Mouse (Mus musculus) bone marrow macrophage, adult 2 months (primary cell): Measurements from ENCODE around the gene Olfr316. TPM values are rescaled to one million over a fixed set of nuclear protein-coding genes. Genes with fewer than 3 reads are reported as not detected.

Experiments used
- H3K27ac ChIP-seq: 2 replicates; pipeline ENCODE4 v1.5.1; 2012; ENCODE audit warnings: low read depth, low read length; ENCODE audit not compliant: insufficient read depth
- H3K4me1 ChIP-seq: 2 replicates; pipeline ENCODE4 v1.6.1; 2012; ENCODE audit warnings: low read length; ENCODE audit not compliant: control insufficient read depth, insufficient read depth
- H3K4me3 ChIP-seq: 2 replicates; pipeline ENCODE4 v1.5.1; 2012; ENCODE audit warnings: mild to moderate bottlenecking, low read length, moderate library complexity; ENCODE audit not compliant: insufficient read depth
- CTCF ChIP-seq: IDR thresholded peaks from 2 replicates; pipeline ENCODE4 v1.5.1; 2012; ENCODE audit warnings: low read depth, mild to moderate bottlenecking, low read length, moderate library complexity
- POLR2A ChIP-seq: IDR thresholded peaks from 2 replicates; pipeline ENCODE4 v1.6.1; 2012; ENCODE audit warnings: mild to moderate bottlenecking, low read depth, low read length, borderline replicate concordance
- polyA plus RNA-seq: library from polyadenylated mRNA; stranded (reverse); fragments of >200 nt; gene quantifications from 2 replicates; pipeline ENCODE4 v1.2.4, GENCODE M21; 2012; ENCODE audit not compliant: missing spikeins, insufficient read depth, insufficient read length

Gene Olfr316
- polyA plus RNA-seq, 1 experiment: not detected

DNA sequence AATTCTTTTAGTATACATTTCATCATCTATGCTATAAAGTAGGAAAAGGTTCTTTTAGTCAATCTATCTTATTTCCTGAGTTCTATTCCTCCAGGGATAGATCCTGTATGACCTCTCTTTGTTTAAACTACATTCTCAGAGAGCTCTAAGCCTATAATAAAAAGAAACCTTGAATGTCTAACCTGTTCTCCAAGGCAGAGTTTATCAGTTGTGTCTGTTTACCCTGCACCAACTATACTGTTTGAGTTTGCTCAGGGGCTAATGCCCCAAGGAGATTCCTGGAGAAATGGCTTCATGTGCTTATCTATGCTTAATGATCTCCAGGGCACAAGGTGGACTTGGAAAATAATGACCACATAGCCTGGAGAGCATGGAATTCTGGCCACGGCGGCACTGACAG is 51.9 kb downstream of the Olfr316 start:
- H3K4me1 ChIP-seq: no peaks in the 10 kb centered on the region
- no peak overlapping the region for H3K4me3 ChIP-seq
- TF ChIP-seq POLR2A (no peak), CTCF (no peak)
- no peak overlapping the region for H3K27ac ChIP-seq

Other genes with a start within 250 kb of the Olfr316 start
- gene Olfr330, start 217.9 kb upstream of the Olfr316 start, polyA plus RNA-seq: not detected in 2 replicates
- gene Olfr329-ps, start 206.3 kb upstream of the Olfr316 start, polyA plus RNA-seq: not detected in 2 replicates
- gene Olfr328, start 197.1 kb upstream of the Olfr316 start, polyA plus RNA-seq: not detected in 2 replicates
- gene Olfr224, start 182.2 kb upstream of the Olfr316 start, polyA plus RNA-seq: not detected in 2 replicates
- not detected in 2 replicates for gene Olfr325, start 175.0 kb upstream of the Olfr316 start, polyA plus RNA-seq
- gene Olfr324, start 157.6 kb upstream of the Olfr316 start, polyA plus RNA-seq: not detected in 2 replicates
- not detected in 2 replicates for gene 2210407C18Rik, start 136.7 kb upstream of the Olfr316 start, polyA plus RNA-seq
- gene Olfr323, start 122.2 kb upstream of the Olfr316 start, polyA plus RNA-seq: not detected in 2 replicates
- not detected in 2 replicates for gene Trim58, start 112.3 kb upstream of the Olfr316 start, polyA plus RNA-seq
- gene Olfr322, start 94.0 kb upstream of the Olfr316 start, polyA plus RNA-seq: not detected in 2 replicates
- not detected in 2 replicates for gene Olfr320, start 71.6 kb upstream of the Olfr316 start, polyA plus RNA-seq
- gene Olfr319, start 53.6 kb upstream of the Olfr316 start, polyA plus RNA-seq: not detected in 2 replicates
- gene Olfr318, start 28.7 kb upstream of the Olfr316 start, polyA plus RNA-seq: not detected in 2 replicates
- gene Olfr317, start 13.5 kb upstream of the Olfr316 start, polyA plus RNA-seq: not detected in 2 replicates
- gene Olfr315, start 20.5 kb downstream of the Olfr316 start, polyA plus RNA-seq: not detected in 2 replicates
- gene Olfr314, start 30.2 kb downstream of the Olfr316 start, polyA plus RNA-seq: not detected in 2 replicates
- gene Fam183b, start 49.2 kb downstream of the Olfr316 start, polyA plus RNA-seq: not detected in 2 replicates
- not detected in 2 replicates for gene Olfr313, start 62.3 kb downstream of the Olfr316 start, polyA plus RNA-seq
- gene Olfr312, start 76.5 kb downstream of the Olfr316 start, polyA plus RNA-seq: not detected in 2 replicates
- gene Olfr311, start 86.5 kb downstream of the Olfr316 start, polyA plus RNA-seq: not detected in 2 replicates
- 3.8 and 5.3 TPM in 2 replicates for gene Gm12258, start 94.4 kb downstream of the Olfr316 start, polyA plus RNA-seq
- gene 2810021J22Rik, start 114.5 kb downstream of the Olfr316 start, polyA plus RNA-seq: 3.6 and 4.5 TPM in 2 replicates
- gene Zfp39, start 151.5 kb downstream of the Olfr316 start, polyA plus RNA-seq: 3.3 and 4.0 TPM in 2 replicates
- gene Btnl10, start 165.2 kb downstream of the Olfr316 start, polyA plus RNA-seq: not detected in 2 replicates
- gene Rnf187, start 186.2 kb downstream of the Olfr316 start, polyA plus RNA-seq: 99.5 and 112 TPM in 2 replicates
- 1.4 TPM in 1 of 2 replicates, not detected in the other for gene Hist3h2ba, start 196.2 kb downstream of the Olfr316 start, polyA plus RNA-seq
- 32.0 and 37.9 TPM in 2 replicates for gene Hist3h2a, start 202.0 kb downstream of the Olfr316 start, polyA plus RNA-seq
- 0.28 TPM in 1 of 2 replicates, not detected in the other for gene Trim17, start 202.0 kb downstream of the Olfr316 start, polyA plus RNA-seq
- 21.2 and 22.6 TPM in 2 replicates for gene Trim11, start 225.4 kb downstream of the Olfr316 start, polyA plus RNA-seq